Comparison of ENCODE assay signal across 7 mouse cellular contexts in genomic region chr16:18443385-18443841, GRCm38 (mm10). TPM values are rescaled to one million over a fixed set of nuclear protein-coding genes. Genes with fewer than 3 reads are reported as not detected.
A peak's percentile ranks its signal among the peaks of the same experiment; 100 is the strongest.
DNase-seq lines count a peak whose midpoint lies in the region; ATAC-seq lines count a peak whose summit lies in the region.

No protein-coding gene starts in this region.

- intact Hi-C loops in gastrocnemius, postnatal 36 days (cut with DNase I) = loop anchor here (1.0 kb wide), 1 partner anchor 174 kb away; no protein-coding TSS in a partner anchor
- intact Hi-C loops in left cerebral cortex, postnatal 25 days (cut with DNase I) = loop anchor here (1.0 to 5.0 kb wide), 2 partner anchors 174 to 354 kb away; no protein-coding TSS in a partner anchor

- peaks cover 9% of the 10 kb centered on the region for H3K4me1 ChIP-seq in intestine, embryonic 15.5 days (replicated peaks)
- H3K4me1 ChIP-seq in midbrain, embryonic 11.5 days (ENCODE audit: control insufficient read depth, insufficient read depth, low read length) = no peaks in the 10 kb centered on the region

- H3K36me3 ChIP-seq in intestine, embryonic 15.5 days = peaks cover 2% of the 10 kb centered on the region; the same call in 1 of the 2 replicates
- no peaks in the 10 kb centered on the region for H3K36me3 ChIP-seq in midbrain, embryonic 11.5 days (ENCODE audit: control insufficient read depth, insufficient read depth, low read length)

- DNase-seq in adrenal gland, adult 18-20 months (ENCODE audit: low spot score in 2 of 2) = peak; percentile 93 to 97
- DNase-seq in embryo, embryonic 11 days = peak; percentile 91
- DNase-seq in gastrocnemius, postnatal 36 days = peak; percentile 93 to 97
- DNase-seq in left cerebral cortex, postnatal 25 days (ENCODE audit: low spot score in 2 of 2) = peak; percentile 98
- peak; percentile 100 for DNase-seq in midbrain, embryonic 11.5 days (ENCODE audit: low spot score, missing footprints)
- peak; percentile 89 for DNase-seq in skeletal muscle tissue, adult 2 months (ENCODE audit: low read depth, low spot score)

- no peak overlapping the region for H3K4me2 ChIP-seq in intestine, embryonic 15.5 days (replicated peaks)
- no peak overlapping the region for H3K4me2 ChIP-seq in midbrain, embryonic 11.5 days

- no peaks in the 10 kb centered on the region for H3K9me3 ChIP-seq in intestine, embryonic 15.5 days
- H3K9me3 ChIP-seq in midbrain, embryonic 11.5 days (ENCODE audit: control insufficient read depth, low read length) = no peaks in the 10 kb centered on the region

- WGBS in intestine, embryonic 15.5 days = 22% methylated on average over 8 of the region's 8 CpGs
- 29% methylated on average over 8 of the region's 8 CpGs for WGBS in midbrain, embryonic 11.5 days

- H3K4me3 ChIP-seq in intestine, embryonic 15.5 days (replicated peaks) = no peak overlapping the region
- no peak overlapping the region for H3K4me3 ChIP-seq in midbrain, embryonic 11.5 days (ENCODE audit: low read depth, low read length)

- ATAC-seq in intestine, embryonic 15.5 days = peak; percentile 82
- ATAC-seq in midbrain, embryonic 11.5 days (ENCODE audit: low FRiP score) = peak; percentile 86

- no peak overlapping the region for H3K9ac ChIP-seq in intestine, embryonic 15.5 days
- H3K9ac ChIP-seq in midbrain, embryonic 11.5 days (ENCODE audit: low read length) = no peak overlapping the region

- no peak overlapping the region for H3K27ac ChIP-seq in intestine, embryonic 15.5 days
- H3K27ac ChIP-seq in midbrain, embryonic 11.5 days (ENCODE audit: low read depth, low read length) = no peak overlapping the region

- H3K27me3 ChIP-seq in intestine, embryonic 15.5 days (replicated peaks) = no peaks in the 10 kb centered on the region
- no peaks in the 10 kb centered on the region for H3K27me3 ChIP-seq in midbrain, embryonic 11.5 days (ENCODE audit: control insufficient read depth, insufficient read depth, low read length)

RNA-seq across cellular contexts. Expression of gene Comt, which starts 16.8 kb away (rescaled TPM):
- total RNA-seq in adrenal gland, adult 18-20 months (2021) = 100 to 1,000 TPM; 191 to 384 TPM
- 10 to 100 TPM; 35.4 to 38.4 TPM for total RNA-seq in gastrocnemius, postnatal 36 days (2021)
- polyA plus RNA-seq in intestine, embryonic 15.5 days (2015; fragmentation: Nextera tagmentation; extraction: Ambion mirVana) = 89.5 and 97.1 TPM in 2 replicates
- 10 to 100 TPM; 91.5 to 92.9 TPM for total RNA-seq in left cerebral cortex, postnatal 25 days (2021)
- polyA plus RNA-seq in midbrain, embryonic 11.5 days (2014; fragmentation: Nextera tagmentation; extraction: Ambion mirVana) = 50.8 and 52.5 TPM in 2 replicates

RNA-seq across cellular contexts. Expression of gene Txnrd2, which starts 17.2 kb away (rescaled TPM):
- total RNA-seq in adrenal gland, adult 18-20 months (2021) = 10 to 100 TPM; 75.6 to 98.9 TPM
- total RNA-seq in gastrocnemius, postnatal 36 days (2021) = 10 to 100 TPM; 16.4 to 17.6 TPM
- polyA plus RNA-seq in intestine, embryonic 15.5 days (2015; fragmentation: Nextera tagmentation; extraction: Ambion mirVana) = 25.4 and 25.8 TPM in 2 replicates
- 10 to 100 TPM; 24.6 to 25.3 TPM for total RNA-seq in left cerebral cortex, postnatal 25 days (2021)
- 21.0 and 22.7 TPM in 2 replicates for polyA plus RNA-seq in midbrain, embryonic 11.5 days (2014; fragmentation: Nextera tagmentation; extraction: Ambion mirVana)

RNA-seq across cellular contexts. Expression of gene Gnb1l, which starts 55.1 kb away (rescaled TPM):
- 1 to 10 TPM; 4.0 to 5.4 TPM for total RNA-seq in adrenal gland, adult 18-20 months (2021)
- 1 to 10 TPM; 3.6 to 3.8 TPM for total RNA-seq in gastrocnemius, postnatal 36 days (2021)
- 13.8 and 14.0 TPM in 2 replicates for polyA plus RNA-seq in intestine, embryonic 15.5 days (2015; fragmentation: Nextera tagmentation; extraction: Ambion mirVana)
- 1 to 10 TPM; 6.0 to 6.7 TPM for total RNA-seq in left cerebral cortex, postnatal 25 days (2021)
- polyA plus RNA-seq in midbrain, embryonic 11.5 days (2014; fragmentation: Nextera tagmentation; extraction: Ambion mirVana) = 10.3 and 12.9 TPM in 2 replicates

RNA-seq across cellular contexts. Expression of gene Rtl10, which starts 55.3 kb away (rescaled TPM):
- total RNA-seq in adrenal gland, adult 18-20 months (2021) = 1 to 10 TPM; 5.1 to 6.7 TPM
- 1 to 10 TPM; 1.9 to 3.1 TPM for total RNA-seq in gastrocnemius, postnatal 36 days (2021)
- polyA plus RNA-seq in intestine, embryonic 15.5 days (2015; fragmentation: Nextera tagmentation; extraction: Ambion mirVana) = 3.2 and 3.4 TPM in 2 replicates
- total RNA-seq in left cerebral cortex, postnatal 25 days (2021) = 1 to 10 TPM; 7.4 to 7.6 TPM
- 2.0 and 2.1 TPM in 2 replicates for polyA plus RNA-seq in midbrain, embryonic 11.5 days (2014; fragmentation: Nextera tagmentation; extraction: Ambion mirVana)
